Mouse (Mus musculus) midbrain, embryonic 15.5 days (tissue): ENCODE data around the gene Scnn1g. TPM values are rescaled to one million over a fixed set of nuclear protein-coding genes. Genes with fewer than 3 reads are reported as not detected.

Experiments
- ATAC-seq: fragments of 200-750 bp; cut with Nextera tagmentation; replicated peaks from 2 replicates; pipeline ENCODE4 v1.8.0; 2017; ENCODE audit warnings: moderate TSS enrichment
- H3K27ac ChIP-seq: fragments of 300-500 bp; sonication (generic); 2 replicates; pipeline ENCODE4 v1.5.1; 2015; ENCODE audit warnings: mild to moderate bottlenecking, inconsistent platforms
- H3K27me3 ChIP-seq: fragments of 300-500 bp; sonication (generic); replicated peaks from 2 replicates; pipeline ENCODE4 v1.6.1; 2015; ENCODE audit warnings: inconsistent platforms
- H3K36me3 ChIP-seq: fragments of 300-500 bp; sonication (generic); replicated peaks from 2 replicates; pipeline ENCODE4 v1.6.1; 2015; ENCODE audit warnings: inconsistent platforms
- H3K4me1 ChIP-seq: fragments of 300-500 bp; sonication (generic); 2 replicates; pipeline ENCODE4 v1.6.1; 2015; ENCODE audit warnings: inconsistent platforms
- H3K4me2 ChIP-seq: fragments of 300-500 bp; sonication (generic); 2 replicates; pipeline ENCODE4 v1.6.1; 2015; ENCODE audit warnings: inconsistent platforms, mild to moderate bottlenecking, moderate library complexity
- H3K4me3 ChIP-seq: fragments of 300-500 bp; sonication (generic); 2 replicates; pipeline ENCODE4 v1.5.1; 2015; ENCODE audit warnings: mild to moderate bottlenecking, inconsistent platforms
- H3K9ac ChIP-seq: fragments of 300-500 bp; sonication (generic); 2 replicates; pipeline ENCODE4 v1.6.1; 2015; ENCODE audit warnings: mild to moderate bottlenecking, inconsistent platforms
- H3K9me3 ChIP-seq: fragments of 300-500 bp; sonication (generic); 2 replicates; pipeline ENCODE4 v1.6.1; 2016; ENCODE audit warnings: inconsistent platforms
- WGBS: fragments of 180-500 bp; shearing (Covaris S2); methylation state at CpG from one replicate; pipeline ENCODE4 v1.1.7; 2015; ENCODE audit warnings: mixed read lengths; 5-methylcytosine and 5-hydroxymethylcytosine counted together
- polyA plus RNA-seq: library from polyadenylated mRNA; unstranded; fragments of >200 nt; fragmentation: Nextera tagmentation; extraction: Ambion mirVana; gene quantifications from 2 replicates; pipeline ENCODE4 v1.2.1, GENCODE M21; 2015

Gene Scnn1g
- polyA plus RNA-seq, result not detected in 2 replicates

GRCm38 (mm10) chr7:121734171-121734831 is at the start of gene Scnn1g:
Gene Scnn1g (plus strand): TSS chr7:121734479.
- peak within 1 kb of the TSS; percentile 41 for H3K4me3 ChIP-seq
- H3K27me3 ChIP-seq, result peaks cover 21% of the 10 kb centered on the region
- peak within 1 kb of the TSS; percentile 87 for H3K4me2 ChIP-seq
- 2% methylated on average over 38 of the region's 38 CpGs for WGBS
- peak within 1 kb of the TSS; percentile 12 for H3K9ac ChIP-seq
- H3K4me1 ChIP-seq, result peaks cover 11% of the 10 kb centered on the region
- H3K36me3 ChIP-seq, result no peaks in the 10 kb centered on the region
- no peaks in the 10 kb centered on the region for H3K9me3 ChIP-seq
- peak; percentile 95 for ATAC-seq
- no peak within 1 kb of the TSS for H3K27ac ChIP-seq

GRCm38 (mm10) chr7:121685140-121685984 is 48.9 kb upstream of the Scnn1g start:
- Histone ChIP-seq H3K4me3 (no peak overlapping the region), H3K9me3 (no peaks in the 10 kb centered on the region), H3K27me3 (no peaks in the 10 kb centered on the region), H3K27ac (no peak overlapping the region), H3K9ac (no peak overlapping the region), H3K36me3 (no peaks in the 10 kb centered on the region), H3K4me1 (no peaks in the 10 kb centered on the region), H3K4me2 (no peak overlapping the region)
- ATAC-seq, result no peak
- WGBS, result 93% methylated on average over 5 of the region's 5 CpGs

GRCm38 (mm10) chr7:121689338-121689737 is 44.9 kb upstream of the Scnn1g start:
- Histone ChIP-seq H3K4me2 (no peak overlapping the region), H3K27ac (no peak overlapping the region)

GRCm38 (mm10) chr7:121691803-121692202 is 42.5 kb upstream of the Scnn1g start:
- Histone ChIP-seq H3K9ac (no peak overlapping the region), H3K36me3 (no peaks in the 10 kb centered on the region), H3K4me2 (no peak overlapping the region), H3K4me1 (no peaks in the 10 kb centered on the region), H3K4me3 (no peak overlapping the region), H3K27me3 (no peaks in the 10 kb centered on the region), H3K9me3 (no peaks in the 10 kb centered on the region), H3K27ac (no peak overlapping the region)
- 79% methylated on average over 2 of the region's 2 CpGs for WGBS
- no peak for ATAC-seq

More at GRCm38 (mm10) chr7:121689338-121689737, 44.9 kb upstream of the Scnn1g start:
- ATAC-seq, result no peak
- H3K27me3 ChIP-seq, result no peaks in the 10 kb centered on the region
- no peak overlapping the region for H3K9ac ChIP-seq
- H3K36me3 ChIP-seq, result no peaks in the 10 kb centered on the region
- H3K9me3 ChIP-seq, result no peaks in the 10 kb centered on the region
- H3K4me3 ChIP-seq, result no peak overlapping the region
- H3K4me1 ChIP-seq, result no peaks in the 10 kb centered on the region

GRCm38 (mm10) chr7:121697170-121697569 is 37.1 kb upstream of the Scnn1g start:
- Histone ChIP-seq H3K9ac (no peak overlapping the region), H3K4me3 (no peak overlapping the region), H3K27me3 (no peaks in the 10 kb centered on the region), H3K36me3 (no peaks in the 10 kb centered on the region), H3K9me3 (no peaks in the 10 kb centered on the region), H3K27ac (no peak overlapping the region), H3K4me2 (no peak overlapping the region), H3K4me1 (peaks cover 11% of the 10 kb centered on the region; the same call in 1 of the 2 replicates)
- no peak for ATAC-seq

GRCm38 (mm10) chr7:121697574-121697973 is 36.7 kb upstream of the Scnn1g start:
- Histone ChIP-seq H3K27me3 (no peaks in the 10 kb centered on the region), H3K4me1 (peaks cover 11% of the 10 kb centered on the region; the same call in 1 of the 2 replicates), H3K27ac (no peak overlapping the region), H3K4me3 (no peak overlapping the region), H3K4me2 (no peak overlapping the region), H3K36me3 (no peaks in the 10 kb centered on the region), H3K9me3 (no peaks in the 10 kb centered on the region), H3K9ac (no peak overlapping the region)
- no peak for ATAC-seq
- 67% methylated on average over 1 of the region's 1 CpGs for WGBS

- Histone ChIP-seq H3K4me1 (peaks cover 24% of the 10 kb centered on the region), H3K36me3 (no peaks in the 10 kb centered on the region), H3K4me2 (no peak overlapping the region), H3K27me3 (no peaks in the 10 kb centered on the region), H3K9me3 (no peaks in the 10 kb centered on the region), H3K4me3 (no peak overlapping the region), H3K9ac (no peak overlapping the region), H3K27ac (no peak overlapping the region)
- no peak for ATAC-seq
Measured at GRCm38 (mm10) chr7:121699218-121699617, 35.1 kb upstream of the Scnn1g start.

- H3K4me2 ChIP-seq, result no peak overlapping the region
- peaks cover 36% of the 10 kb centered on the region for H3K4me1 ChIP-seq
- no peaks in the 10 kb centered on the region for H3K27me3 ChIP-seq
- H3K27ac ChIP-seq, result no peak overlapping the region
- ATAC-seq, result no peak
- no peaks in the 10 kb centered on the region for H3K36me3 ChIP-seq
- no peak overlapping the region for H3K9ac ChIP-seq
- H3K4me3 ChIP-seq, result no peak overlapping the region
- WGBS, result 90% methylated on average over 3 of the region's 3 CpGs
- no peaks in the 10 kb centered on the region for H3K9me3 ChIP-seq
Measured at GRCm38 (mm10) chr7:121700480-121700879, 33.8 kb upstream of the Scnn1g start.

GRCm38 (mm10) chr7:121701983-121702382 is 32.3 kb upstream of the Scnn1g start:
- no peaks in the 10 kb centered on the region for H3K9me3 ChIP-seq
- no peak overlapping the region for H3K27ac ChIP-seq
- ATAC-seq, result no peak
- H3K9ac ChIP-seq, result no peak overlapping the region
- H3K4me1 ChIP-seq, result peaks cover 45% of the 10 kb centered on the region
- H3K4me2 ChIP-seq, result no peak overlapping the region
- 74% methylated on average over 6 of the region's 6 CpGs for WGBS
- no peaks in the 10 kb centered on the region for H3K27me3 ChIP-seq
- H3K4me3 ChIP-seq, result no peak overlapping the region
- no peaks in the 10 kb centered on the region for H3K36me3 ChIP-seq

- Histone ChIP-seq H3K36me3 (no peaks in the 10 kb centered on the region), H3K4me2 (peak overlapping the region; percentile 80), H3K27ac (no peak overlapping the region), H3K9me3 (no peaks in the 10 kb centered on the region), H3K4me1 (peaks cover 42% of the 10 kb centered on the region), H3K4me3 (peak overlapping the region; percentile 81), H3K9ac (no peak overlapping the region), H3K27me3 (0 out of 2 replicates have a peak, but pooled peaks cover 6% of the 10 kb centered on the region)
- 85% methylated on average over 2 of the region's 2 CpGs for WGBS
- ATAC-seq, result no peak
Measured at GRCm38 (mm10) chr7:121705051-121705450, 29.2 kb upstream of the Scnn1g start.

- Histone ChIP-seq H3K27me3 (0 out of 2 replicates have a peak, but pooled peaks cover 9% of the 10 kb centered on the region), H3K4me1 (peaks cover 39% of the 10 kb centered on the region), H3K9me3 (no peaks in the 10 kb centered on the region), H3K4me2 (peak overlapping the region; percentile 80), H3K9ac (peak overlapping the region; percentile 80), H3K36me3 (no peaks in the 10 kb centered on the region), H3K4me3 (peak overlapping the region; percentile 81), H3K27ac (peak overlapping the region; percentile 92)
- ATAC-seq, result peak; percentile 54
- under 1% methylated on average over 77 of the region's 77 CpGs for WGBS
Measured at GRCm38 (mm10) chr7:121706411-121707072, 27.7 kb upstream of the Scnn1g start.

- WGBS, result under 1% methylated on average over 80 of the region's 82 CpGs
Measured at GRCm38 (mm10) chr7:121707073-121707667, 27.1 kb upstream of the Scnn1g start, which contains the start of gene Usp31. Gene Usp31 (minus strand): TSS chr7:121707253.

More at GRCm38 (mm10) chr7:121707073-121707667, 27.1 kb upstream of the Scnn1g start, which contains the start of gene Usp31:
- Histone ChIP-seq H3K4me1 (peaks cover 34% of the 10 kb centered on the region), H3K27ac (peak within 1 kb of the TSS; percentile 92), H3K9ac (peak within 1 kb of the TSS; percentile 80), H3K4me2 (peak within 1 kb of the TSS; percentile 80), H3K27me3 (0 out of 2 replicates have a peak, but pooled peaks cover 9% of the 10 kb centered on the region), H3K4me3 (peak within 1 kb of the TSS; percentile 81), H3K9me3 (no peaks in the 10 kb centered on the region), H3K36me3 (no peaks in the 10 kb centered on the region)
- peak; percentile 99 for ATAC-seq
